Mouse (Mus musculus) hindbrain, embryonic 11.5 days (tissue): ENCODE data around the gene Stx1a. TPM values are rescaled to one million over a fixed set of nuclear protein-coding genes. Genes with fewer than 3 reads are reported as not detected.

Experiments used
- ATAC-seq: fragments of 200-750 bp; cut with Nextera tagmentation; 2 replicates; pipeline ENCODE4 v1.8.0; 2017; ENCODE audit warnings: mild to moderate bottlenecking, moderate TSS enrichment, moderate library complexity; ENCODE audit not compliant: low FRiP score
- DNase-seq: peaks from one replicate; pipeline ENCODE4 v3.0.0-alpha.2; 2015; ENCODE audit warnings: low spot score
- H3K27ac ChIP-seq: fragments of 300-500 bp; sonication (generic); 2 replicates; pipeline ENCODE4 v1.5.1; 2014; ENCODE audit warnings: mild to moderate bottlenecking, low read depth, low read length
- H3K27me3 ChIP-seq: fragments of 300-500 bp; sonication (generic); 2 replicates; pipeline ENCODE4 v1.6.1; 2014; ENCODE audit warnings: mild to moderate bottlenecking, low read length, moderate library complexity, mixed read lengths; ENCODE audit not compliant: control insufficient read depth, insufficient read depth
- H3K36me3 ChIP-seq: fragments of 300-500 bp; sonication (generic); 2 replicates; pipeline ENCODE4 v1.6.1; 2014; ENCODE audit warnings: mild to moderate bottlenecking, low read length, moderate library complexity, mixed read lengths; ENCODE audit not compliant: control insufficient read depth, insufficient read depth
- H3K4me1 ChIP-seq: fragments of 300-500 bp; sonication (generic); replicated peaks from 2 replicates; pipeline ENCODE4 v1.6.1; 2014; ENCODE audit warnings: low read length, mixed read lengths; ENCODE audit not compliant: control insufficient read depth, insufficient read depth
- H3K4me2 ChIP-seq: fragments of 300-500 bp; sonication (generic); replicated peaks from 2 replicates; pipeline ENCODE4 v1.6.1; 2014; ENCODE audit warnings: mild to moderate bottlenecking, low read depth, low read length
- H3K4me3 ChIP-seq: fragments of 300-500 bp; sonication (generic); 2 replicates; pipeline ENCODE4 v1.5.1; 2014; ENCODE audit warnings: low read depth, low read length
- H3K9ac ChIP-seq: fragments of 300-500 bp; sonication (generic); 2 replicates; pipeline ENCODE4 v1.6.1; 2014; ENCODE audit warnings: low read depth, low read length
- H3K9me3 ChIP-seq: fragments of 300-500 bp; sonication (generic); 2 replicates; pipeline ENCODE4 v1.6.1; 2016; ENCODE audit warnings: low read length; ENCODE audit not compliant: control insufficient read depth
- WGBS: fragments of 180-500 bp; shearing (Covaris S2); extraction: QIAGEN DNeasy Blood & Tissue Kit; methylation state at CpG from one replicate; pipeline ENCODE4 v1.1.7; 2014; 5-methylcytosine and 5-hydroxymethylcytosine counted together
- polyA plus RNA-seq: library from polyadenylated mRNA; unstranded; fragments of >200 nt; fragmentation: Nextera tagmentation; extraction: Ambion mirVana; gene quantifications from 2 replicates; pipeline ENCODE4 v1.2.1, GENCODE M21; 2014

Stx1a gene
- polyA plus RNA-seq, 1 experiment from 2014 or later = 21.8 TPM

- Histone ChIP-seq H3K27me3 (no peaks in the 10 kb centered on the region), H3K4me2 (no peak overlapping the region), H3K9ac (no peak overlapping the region), H3K9me3 (no peaks in the 10 kb centered on the region), H3K4me3 (no peak overlapping the region), H3K27ac (no peak overlapping the region), H3K36me3 (no peaks in the 10 kb centered on the region), H3K4me1 (peaks cover 6% of the 10 kb centered on the region; the same call in 1 of the 2 replicates)
- ATAC-seq (no peak), DNase-seq (no peak)
- 85% methylated on average over 25 of the region's 25 CpGs for WGBS
Measured at GRCm38 (mm10) chr5:135010841-135011743, 12.2 kb upstream of the Stx1a start.

DNA sequence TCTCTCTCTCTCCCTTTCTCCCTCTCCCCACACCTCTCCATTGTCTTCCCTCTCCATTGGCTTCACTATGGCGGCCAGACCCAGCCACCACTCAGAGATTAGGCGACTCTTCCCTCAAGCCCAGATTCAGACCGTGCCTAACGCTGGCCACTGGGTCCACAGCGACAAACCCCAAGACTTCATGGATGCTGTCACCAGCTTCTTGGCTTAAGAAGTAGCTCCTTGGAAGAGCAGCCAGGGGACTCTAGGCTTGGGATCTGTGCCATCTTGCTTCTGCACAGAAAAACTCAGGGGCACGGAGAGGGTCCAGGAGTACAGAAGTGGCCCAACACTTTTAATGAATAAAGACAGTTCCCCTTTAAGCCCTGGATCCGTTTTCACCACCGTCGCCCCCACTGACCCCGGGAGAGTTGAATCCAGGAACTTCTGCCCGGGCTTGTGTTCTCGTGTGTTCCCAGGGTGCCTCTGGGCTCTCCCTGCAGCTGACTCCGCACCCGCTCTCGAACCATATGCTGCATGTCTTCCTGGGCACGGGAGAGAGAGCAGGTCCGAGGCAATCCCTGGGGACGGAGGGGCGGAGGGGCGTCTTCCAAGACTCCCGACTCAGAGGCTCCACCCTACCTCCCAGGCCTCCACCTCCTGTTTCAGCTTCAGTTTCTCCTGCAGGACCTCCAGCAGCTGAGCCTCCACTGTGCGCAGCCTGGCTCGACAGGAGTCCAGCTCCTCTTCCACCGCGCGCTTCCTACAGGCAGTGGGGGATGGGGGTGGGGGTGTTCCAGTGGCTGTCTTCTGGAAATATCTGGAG lies 11.3 kb upstream of the Stx1a start:
- Histone ChIP-seq H3K27ac (0 out of 2 replicates have a peak overlapping the region, but pooled peaks have one; percentile 1), H3K4me2 (peak overlapping the region; percentile 2; the same call in 1 of the 2 replicates), H3K36me3 (no peaks in the 10 kb centered on the region), H3K27me3 (no peaks in the 10 kb centered on the region), H3K9me3 (no peaks in the 10 kb centered on the region), H3K9ac (no peak overlapping the region), H3K4me3 (0 out of 2 replicates have a peak overlapping the region, but pooled peaks have one; percentile 10), H3K4me1 (peaks cover 6% of the 10 kb centered on the region; the same call in 1 of the 2 replicates)
- 14% methylated on average over 26 of the region's 26 CpGs for WGBS
- ATAC-seq (no peak), DNase-seq (peak; percentile 46)

DNA sequence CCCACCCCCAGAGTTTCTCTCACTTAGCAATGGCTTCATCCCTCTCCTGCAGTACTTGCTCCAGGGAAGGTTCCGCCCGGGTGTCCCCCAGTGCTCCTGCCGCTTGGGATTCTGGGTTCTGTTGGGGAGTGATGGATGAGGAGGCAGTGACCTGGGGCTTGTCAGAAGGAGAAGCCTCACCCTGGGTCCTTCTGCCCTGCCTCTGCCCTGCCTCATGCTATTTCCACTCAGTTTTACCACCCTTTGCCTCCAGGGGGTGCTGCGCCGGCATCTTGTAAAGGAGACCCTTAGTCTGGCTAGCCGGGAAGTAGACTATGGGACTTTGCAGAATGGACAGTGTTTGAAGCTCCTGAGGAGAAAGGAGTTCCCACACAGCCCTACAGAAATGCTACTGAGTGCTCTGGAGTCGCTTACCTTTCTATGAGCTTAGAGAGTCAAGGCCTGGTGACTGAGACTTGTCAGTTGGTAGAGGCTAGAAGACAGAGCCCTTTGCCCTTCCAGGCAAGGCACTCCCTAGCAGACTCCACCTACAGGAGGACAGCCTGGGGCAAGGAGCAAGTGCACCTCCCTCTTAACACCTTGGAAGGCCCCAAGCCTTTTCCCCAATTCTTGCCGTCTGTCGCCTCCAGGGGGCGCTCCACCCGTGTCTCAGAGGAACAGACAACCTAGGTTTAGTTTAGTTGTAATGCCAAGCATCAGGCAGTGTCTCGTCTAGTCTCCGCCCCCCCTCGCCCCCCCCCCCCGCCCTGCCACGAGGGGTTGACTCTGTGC lies 10.4 kb upstream of the Stx1a start:
- Histone ChIP-seq H3K27me3 (no peaks in the 10 kb centered on the region), H3K36me3 (no peaks in the 10 kb centered on the region), H3K4me2 (peak overlapping the region; percentile 2; the same call in 1 of the 2 replicates), H3K4me1 (peaks cover 6% of the 10 kb centered on the region; the same call in 1 of the 2 replicates), H3K4me3 (0 out of 2 replicates have a peak overlapping the region, but pooled peaks have one; percentile 10), H3K9ac (no peak overlapping the region), H3K27ac (no peak overlapping the region), H3K9me3 (no peaks in the 10 kb centered on the region)
- ATAC-seq (no peak), DNase-seq (peak; percentile 89)
- WGBS = 3% methylated on average over 12 of the region's 16 CpGs

DNA sequence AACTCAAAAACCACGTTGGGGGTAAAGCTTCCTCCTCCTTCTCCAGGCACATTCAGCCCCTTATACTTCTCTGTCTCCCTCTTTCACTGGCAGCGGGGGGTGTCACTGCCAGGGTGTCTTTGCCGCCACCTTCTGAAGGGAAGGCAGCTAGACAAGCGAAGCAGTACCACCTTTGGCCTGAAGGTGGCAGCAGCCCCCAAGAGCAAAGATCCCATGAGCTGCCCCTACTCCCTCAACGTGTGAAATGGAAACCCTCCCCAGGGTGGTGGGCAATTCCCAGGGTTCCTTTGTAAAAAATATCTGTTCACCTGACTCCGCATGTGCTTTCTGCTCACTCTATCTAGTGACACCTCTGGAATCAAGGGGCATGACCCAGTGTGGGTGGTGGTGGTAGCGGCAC lies 7.8 kb upstream of the Stx1a start:
- no peak overlapping the region for H3K4me2 ChIP-seq
- H3K27me3 ChIP-seq = no peaks in the 10 kb centered on the region
- H3K4me1 ChIP-seq = peaks cover 6% of the 10 kb centered on the region; the same call in 1 of the 2 replicates
- no peak overlapping the region for H3K27ac ChIP-seq
- ATAC-seq (no peak), DNase-seq (peak; percentile 89)
- no peak overlapping the region for H3K9ac ChIP-seq
- 15% methylated on average over 6 of the region's 7 CpGs for WGBS
- no peak overlapping the region for H3K4me3 ChIP-seq
- H3K36me3 ChIP-seq = no peaks in the 10 kb centered on the region
- H3K9me3 ChIP-seq = no peaks in the 10 kb centered on the region

DNA sequence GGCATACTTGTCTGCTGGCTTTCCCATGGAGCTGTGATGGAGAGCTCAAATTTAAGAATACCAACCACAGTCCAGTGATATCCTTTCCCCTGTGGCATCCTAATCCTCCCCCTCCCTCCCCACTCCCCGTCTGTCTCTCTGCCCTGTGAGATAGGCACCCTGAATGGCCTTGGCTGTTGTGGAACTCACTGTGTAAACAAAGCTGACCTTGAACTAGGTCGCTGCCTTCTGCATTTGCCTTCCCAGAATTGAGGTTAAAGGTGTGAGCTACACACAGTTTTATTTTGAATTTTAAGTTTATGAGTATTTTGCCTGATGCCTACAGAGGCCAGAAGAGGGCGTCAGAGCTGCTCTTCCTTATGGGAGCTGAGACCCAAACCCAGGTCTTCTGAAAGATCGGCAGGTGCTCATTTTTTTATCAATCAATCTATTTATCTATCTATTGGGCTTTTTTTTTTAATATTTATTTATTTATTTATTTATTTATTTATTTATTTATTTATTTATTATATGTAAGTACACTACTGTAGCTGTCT lies 7.0 kb upstream of the Stx1a start:
- ATAC-seq = no peak
- no peak overlapping the region for H3K4me2 ChIP-seq
- peaks cover 6% of the 10 kb centered on the region; the same call in 1 of the 2 replicates for H3K4me1 ChIP-seq
- H3K9me3 ChIP-seq = no peaks in the 10 kb centered on the region
- H3K27me3 ChIP-seq = no peaks in the 10 kb centered on the region
- WGBS = 71% methylated on average over 4 of the region's 4 CpGs
- H3K36me3 ChIP-seq = no peaks in the 10 kb centered on the region
- no peak overlapping the region for H3K9ac ChIP-seq
- no peak for DNase-seq
- H3K27ac ChIP-seq = no peak overlapping the region
- H3K4me3 ChIP-seq = no peak overlapping the region

- 80% methylated on average over 6 of the region's 6 CpGs for WGBS
- ATAC-seq = no peak
Measured at GRCm38 (mm10) chr5:135021814-135022213, 1.5 kb upstream of the Stx1a start.

GRCm38 (mm10) chr5:135024665-135025224 lies 1.5 kb downstream of the Stx1a start:
- H3K4me2 ChIP-seq = peak overlapping the region; percentile 85; the same call in 1 of the 2 replicates
- no peaks in the 10 kb centered on the region for H3K9me3 ChIP-seq
- H3K36me3 ChIP-seq = no peaks in the 10 kb centered on the region
- H3K9ac ChIP-seq = no peak overlapping the region
- peak overlapping the region; percentile 73; the same call in 1 of the 2 replicates for H3K4me3 ChIP-seq
- no peaks in the 10 kb centered on the region; the same call in 1 of the 2 replicates for H3K4me1 ChIP-seq
- WGBS = 70% methylated on average over 11 of the region's 11 CpGs
- no peak overlapping the region for H3K27ac ChIP-seq
- no peak for ATAC-seq
- no peaks in the 10 kb centered on the region for H3K27me3 ChIP-seq
- peak; percentile 35 for DNase-seq

More at GRCm38 (mm10) chr5:135021814-135022213, 1.5 kb upstream of the Stx1a start:
- Histone ChIP-seq H3K4me3 (no peak overlapping the region), H3K4me1 (no peaks in the 10 kb centered on the region; the same call in 1 of the 2 replicates), H3K27ac (no peak overlapping the region), H3K9ac (no peak overlapping the region), H3K4me2 (no peak overlapping the region), H3K9me3 (no peaks in the 10 kb centered on the region), H3K27me3 (no peaks in the 10 kb centered on the region), H3K36me3 (no peaks in the 10 kb centered on the region)
- no peak for DNase-seq
